ENCODE assay signal across 7 mouse cellular contexts in the genomic region with DNA sequence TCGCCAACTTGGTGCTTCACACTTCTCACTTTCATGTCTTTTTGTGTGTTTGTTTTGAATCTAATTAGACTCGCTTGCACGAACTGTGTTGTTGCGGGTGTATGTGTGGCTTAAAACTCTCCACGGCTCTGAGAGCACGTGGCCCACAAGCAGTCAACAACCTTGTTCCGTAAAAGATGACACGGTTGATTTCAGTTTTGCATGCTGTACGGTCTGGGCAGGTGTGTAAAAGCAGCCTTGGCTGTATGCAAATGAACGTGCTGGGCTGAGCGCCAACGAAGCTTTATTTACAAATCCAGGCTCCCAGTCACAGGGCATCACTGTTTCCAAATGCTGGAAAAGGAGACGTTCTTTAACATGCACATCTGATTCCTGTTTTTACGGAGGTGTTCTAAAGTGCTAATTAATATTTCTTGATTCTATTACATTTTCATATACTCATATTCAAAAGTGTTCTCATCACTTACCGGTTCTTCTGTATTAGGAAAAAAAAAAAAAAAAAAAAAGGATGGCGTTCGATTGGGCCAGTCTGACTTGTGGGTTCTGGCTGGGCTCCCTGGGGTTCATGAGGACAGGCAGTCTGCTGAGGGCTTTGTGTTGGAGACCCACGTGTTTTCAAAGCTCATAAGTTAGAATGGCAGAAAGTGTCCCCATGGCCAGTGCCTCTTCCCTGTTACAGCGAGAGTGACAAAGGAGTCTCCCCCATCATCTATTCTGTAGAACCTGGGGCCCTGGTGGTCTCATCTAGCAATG. TPM values are rescaled to one million over a fixed set of nuclear protein-coding genes. Genes with fewer than 3 reads are reported as not detected.
A peak's percentile ranks its signal among the peaks of the same experiment; 100 is the strongest.
DNase-seq lines count a peak whose midpoint lies in the region; ATAC-seq and TF ChIP-seq lines count a peak whose summit lies in the region.

No protein-coding gene starts in this region.

- peaks cover 2% of the 10 kb centered on the region; the same call in 1 of the 2 replicates for H3K4me1 ChIP-seq in liver, adult 2 months (ENCODE audit: control insufficient read depth, insufficient read depth, low read length)
- H3K4me1 ChIP-seq in forebrain, embryonic 15.5 days = peaks cover 19% of the 10 kb centered on the region
- peaks cover 10% of the 10 kb centered on the region; the same call in 1 of the 2 replicates for H3K4me1 ChIP-seq in hindbrain, postnatal 0 days (ENCODE audit: insufficient read depth, low read length)
- peaks cover 3% of the 10 kb centered on the region; the same call in 1 of the 2 replicates for H3K4me1 ChIP-seq in neural tube, embryonic 14.5 days (ENCODE audit: control insufficient read depth, insufficient read depth, low read length)

- 36% methylated on average over 19 of the region's 19 CpGs for WGBS in liver, adult 2 months
- 14% methylated on average over 19 of the region's 19 CpGs for WGBS in forebrain, embryonic 15.5 days
- 21% methylated on average over 19 of the region's 19 CpGs for WGBS in hindbrain, postnatal 0 days
- WGBS in neural tube, embryonic 14.5 days = 41% methylated on average over 19 of the region's 19 CpGs

- H3K9me3 ChIP-seq in forebrain, embryonic 15.5 days = no peaks in the 10 kb centered on the region
- no peaks in the 10 kb centered on the region for H3K9me3 ChIP-seq in hindbrain, postnatal 0 days (ENCODE audit: low read length)
- H3K9me3 ChIP-seq in neural tube, embryonic 14.5 days (ENCODE audit: control insufficient read depth, low read length) = no peaks in the 10 kb centered on the region

- peak; percentile 62 for DNase-seq in liver, adult 2 months (ENCODE audit: extremely low read depth, low read depth, low spot score)
- DNase-seq in liver = no peak
- peak; percentile 63 for DNase-seq in hindbrain, postnatal 0 days (ENCODE audit: low spot score)
- DNase-seq in ovary, postnatal 14 days (ENCODE audit: low spot score) = no peak
- DNase-seq in left cerebral cortex, adult 8-10 months (ENCODE audit: low spot score in 2 of 2) = no peak

- H3K27ac ChIP-seq in liver, adult 2 months (replicated peaks; ENCODE audit: insufficient read depth, low read depth, low read length) = no peak overlapping the region
- H3K27ac ChIP-seq in forebrain, embryonic 15.5 days (replicated peaks) = no peak overlapping the region
- H3K27ac ChIP-seq in hindbrain, postnatal 0 days = no peak overlapping the region
- H3K27ac ChIP-seq in neural tube, embryonic 14.5 days (ENCODE audit: low read depth, low read length) = no peak overlapping the region

- ATAC-seq in forebrain, embryonic 15.5 days (replicated peaks) = peak; percentile 71
- ATAC-seq in hindbrain, postnatal 0 days = peak; percentile 45
- ATAC-seq in neural tube, embryonic 14.5 days (ENCODE audit: low read depth) = peak; percentile 59; the same call in 1 of the 2 replicates

- H3K4me3 ChIP-seq in liver, adult 2 months (ENCODE audit: insufficient read depth, low read depth, low read length) = no peak overlapping the region
- 0 out of 2 replicates have a peak overlapping the region, but pooled peaks have one; percentile 14 for H3K4me3 ChIP-seq in forebrain, embryonic 15.5 days
- H3K4me3 ChIP-seq in hindbrain, postnatal 0 days (ENCODE audit: low read length) = peak overlapping the region; percentile 11; the same call in 1 of the 2 replicates
- no peak overlapping the region for H3K4me3 ChIP-seq in neural tube, embryonic 14.5 days (ENCODE audit: low read depth, low read length)

- TF ChIP-seq POLR2A in liver, adult 2 months (IDR thresholded peaks at IDR 0.05; ENCODE audit: extremely low read depth, insufficient read depth, low read length) = no peak

- H3K9ac ChIP-seq in liver, adult 2 months (ENCODE audit: low read depth, low read length) = no peak overlapping the region
- H3K9ac ChIP-seq in forebrain, embryonic 15.5 days (replicated peaks) = no peak overlapping the region
- no peak overlapping the region for H3K9ac ChIP-seq in hindbrain, postnatal 0 days (replicated peaks; ENCODE audit: low read length)
- no peak overlapping the region for H3K9ac ChIP-seq in neural tube, embryonic 14.5 days (replicated peaks; ENCODE audit: low read depth, low read length)

- H3K79me2 ChIP-seq in liver, adult 2 months (ENCODE audit: control insufficient read depth, insufficient read depth, low read length) = no peaks in the 10 kb centered on the region

- TF ChIP-seq CTCF in liver, adult 2 months (IDR thresholded peaks at IDR 0.05; ENCODE audit: low read depth, low read length) = no peak
- TF ChIP-seq CTCF in hindbrain, postnatal 0 days (IDR thresholded peaks at IDR 0.05; ENCODE audit: low read depth) = no peak

- peak overlapping the region; percentile 39 for H3K4me2 ChIP-seq in forebrain, embryonic 15.5 days (replicated peaks)
- H3K4me2 ChIP-seq in hindbrain, postnatal 0 days (ENCODE audit: low read depth, low read length) = peak overlapping the region; percentile 43
- H3K4me2 ChIP-seq in neural tube, embryonic 14.5 days (ENCODE audit: low read depth, low read length) = peak overlapping the region; percentile 17; the same call in 1 of the 2 replicates

- no peaks in the 10 kb centered on the region for H3K36me3 ChIP-seq in liver, adult 2 months (ENCODE audit: control insufficient read depth, insufficient read depth, low read length)
- H3K36me3 ChIP-seq in forebrain, embryonic 15.5 days = no peaks in the 10 kb centered on the region
- no peaks in the 10 kb centered on the region for H3K36me3 ChIP-seq in hindbrain, postnatal 0 days (ENCODE audit: insufficient read depth, low read length)
- no peaks in the 10 kb centered on the region for H3K36me3 ChIP-seq in neural tube, embryonic 14.5 days (ENCODE audit: control insufficient read depth, insufficient read depth, low read length)

- no peaks in the 10 kb centered on the region for H3K27me3 ChIP-seq in liver, adult 2 months (ENCODE audit: control insufficient read depth, insufficient read depth, low read length)
- no peaks in the 10 kb centered on the region for H3K27me3 ChIP-seq in forebrain, embryonic 15.5 days
- no peaks in the 10 kb centered on the region for H3K27me3 ChIP-seq in hindbrain, postnatal 0 days (ENCODE audit: insufficient read depth, low read length)
- no peaks in the 10 kb centered on the region for H3K27me3 ChIP-seq in neural tube, embryonic 14.5 days (ENCODE audit: control insufficient read depth, insufficient read depth, low read length)

RNA-seq across cellular contexts. Expression of gene 3425401B19Rik, which starts 0.9 kb away (rescaled TPM):
- total RNA-seq in liver, adult 2 months (2014; rRNA removed) = 0.09 TPM in 1 of 2 replicates, not detected in the other
- not detected in 2 replicates for polyA plus RNA-seq in liver, adult 2 months (2012; rRNA removed)
- not detected in 2 replicates for polyA plus RNA-seq in forebrain, embryonic 15.5 days (2015; fragmentation: Nextera tagmentation; extraction: Ambion mirVana)
- total RNA-seq in hindbrain, postnatal 0 days (2014; rRNA removed) = 0.21 TPM in 1 of 2 replicates, not detected in the other
- polyA plus RNA-seq in hindbrain, postnatal 0 days (2015; fragmentation: Nextera tagmentation; extraction: Ambion mirVana) = 0.06 and 0.08 TPM in 2 replicates
- 0.21 and 0.26 TPM in 2 replicates for polyA plus RNA-seq in neural tube, embryonic 14.5 days (2014; fragmentation: Nextera tagmentation; extraction: Ambion mirVana)
- under 1 TPM; 0.28 to 0.58 (median 0.40) TPM for total RNA-seq in left cerebral cortex, adult 8-10 months (2022)

Comparison
In these comparisons a context has a peak if more than half of its experiments do, and no peak if none do; other contexts are left out.
1. DNase-seq: peak in liver, adult 2 months (single experiment) and hindbrain, postnatal 0 days (single experiment); none in liver (single experiment), ovary, postnatal 14 days (single experiment) and left cerebral cortex, adult 8-10 months (0 of 2).
2. H3K4me3 ChIP-seq: peak in forebrain, embryonic 15.5 days (single experiment) and hindbrain, postnatal 0 days (single experiment); none in liver, adult 2 months (single experiment) and neural tube, embryonic 14.5 days (single experiment).
3. Peak in every context shown above with its lines, with median percentiles within 50 percentile points of each other: ATAC-seq and H3K4me2 ChIP-seq.